In genomic region chrX:168041589-168041988, GRCm38 (mm10) we compare ENCODE assay signal across 14 mouse cellular contexts.
"Had no signal": no experiment of that assay in that cellular context is flagged by ENCODE, and none has a peak within 500 bp of the region (broad histone marks: within the 10 kb centered on the region; RNA-seq: fewer than 3 reads in every experiment).

No protein-coding gene starts in this region.

- H3K4me2 ChIP-seq: limb, embryonic 13.5 days; midbrain, embryonic 13.5 days had no signal

- ATAC-seq: midbrain, embryonic 13.5 days had no signal

- H3K36me3 ChIP-seq: limb, embryonic 13.5 days; midbrain, embryonic 13.5 days had no signal

- H3K4me1 ChIP-seq: limb, embryonic 13.5 days; midbrain, embryonic 13.5 days had no signal

- H3K27ac ChIP-seq: kidney, postnatal 0 days; layer of hippocampus, adult 2 months; left cerebral cortex, adult 2 months; limb, embryonic 13.5 days; liver, embryonic 14.5 days; midbrain, embryonic 13.5 days had no signal

- H3K9me3 ChIP-seq: limb, embryonic 13.5 days; midbrain, embryonic 13.5 days had no signal

- DNase-seq: kidney, adult 11 months; kidney, adult 9 months; kidney, postnatal 4 days; lung, adult 18-20 months; lung, postnatal 36 days; spleen, adult 18-20 months; thymus, adult 2 months; thymus, postnatal 25 days had no signal

- H3K4me3 ChIP-seq: layer of hippocampus, adult 2 months; left cerebral cortex, adult 2 months; limb, embryonic 13.5 days; midbrain, embryonic 13.5 days had no signal

- H3K9ac ChIP-seq: limb, embryonic 13.5 days; liver, embryonic 14.5 days; midbrain, embryonic 13.5 days had no signal
